Mouse (Mus musculus) stomach, postnatal 0 days (tissue): ENCODE results near the gene Ap2s1.
A peak's percentile ranks its signal among the peaks of the same experiment; 100 is the strongest.

ENCODE experiments used
- CTCF ChIP-seq: IDR thresholded peaks from 2 replicates; pipeline ENCODE4 v1.5.1; 2016; ENCODE audit warnings: antibody characterized with exemption, low read depth, mild to moderate bottlenecking, moderate library complexity
- EP300 ChIP-seq: optimal IDR thresholded peaks from 2 replicates; pipeline ENCODE3; 2016; ENCODE audit warnings: antibody characterized with exemption

DNA sequence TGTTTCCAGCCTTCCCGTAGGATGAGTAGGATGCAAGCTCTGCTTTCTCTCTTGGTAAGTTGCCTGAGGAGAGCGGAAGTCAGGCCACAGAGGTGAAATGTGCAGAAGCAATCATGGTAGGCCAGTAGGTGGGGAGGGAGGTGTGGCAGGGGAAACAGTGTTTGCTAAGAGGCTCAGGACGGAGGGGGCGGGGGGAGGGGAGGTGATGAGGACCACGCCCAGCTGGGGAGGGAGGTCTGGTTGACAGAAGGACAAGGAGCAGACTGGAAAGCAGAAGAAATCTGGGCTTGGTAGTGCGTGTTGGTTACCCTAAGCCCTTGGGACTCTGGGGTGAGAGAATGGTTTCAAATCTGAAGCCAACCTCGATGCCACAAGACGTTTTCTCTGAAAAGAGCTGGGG, 22.1 kb downstream of the Ap2s1 start:
- TF ChIP-seq EP300 = no peak
- peak; percentile 36; the same call in 1 of the 2 replicates for TF ChIP-seq CTCF
